Mouse (Mus musculus) ES-Bruce4 (cell line): ENCODE measurements around the gene Rnf225.

Experiments
- CTCF ChIP-seq: IDR thresholded peaks from one replicate; pipeline ENCODE4 v1.8.1; 2011; ENCODE audit warnings: low read depth, low read length
- EP300 ChIP-seq: IDR thresholded peaks from 2 replicates; pipeline ENCODE4 v1.6.1; 2011; ENCODE audit warnings: low read depth, low read length; ENCODE audit not compliant: insufficient read depth
- POLR2A ChIP-seq: IDR thresholded peaks from one replicate; pipeline ENCODE4 v1.8.1; 2011; ENCODE audit warnings: low read length; ENCODE audit not compliant: insufficient read depth

- TF ChIP-seq CTCF (no peak), EP300 (no peak), POLR2A (no peak)
These were observed 30.3 kb downstream of the Rnf225 start for GRCm38 (mm10) chr7:12957511-12957910.
